Comparison of ENCODE assay signal across 9 mouse cellular contexts in the genomic region with DNA sequence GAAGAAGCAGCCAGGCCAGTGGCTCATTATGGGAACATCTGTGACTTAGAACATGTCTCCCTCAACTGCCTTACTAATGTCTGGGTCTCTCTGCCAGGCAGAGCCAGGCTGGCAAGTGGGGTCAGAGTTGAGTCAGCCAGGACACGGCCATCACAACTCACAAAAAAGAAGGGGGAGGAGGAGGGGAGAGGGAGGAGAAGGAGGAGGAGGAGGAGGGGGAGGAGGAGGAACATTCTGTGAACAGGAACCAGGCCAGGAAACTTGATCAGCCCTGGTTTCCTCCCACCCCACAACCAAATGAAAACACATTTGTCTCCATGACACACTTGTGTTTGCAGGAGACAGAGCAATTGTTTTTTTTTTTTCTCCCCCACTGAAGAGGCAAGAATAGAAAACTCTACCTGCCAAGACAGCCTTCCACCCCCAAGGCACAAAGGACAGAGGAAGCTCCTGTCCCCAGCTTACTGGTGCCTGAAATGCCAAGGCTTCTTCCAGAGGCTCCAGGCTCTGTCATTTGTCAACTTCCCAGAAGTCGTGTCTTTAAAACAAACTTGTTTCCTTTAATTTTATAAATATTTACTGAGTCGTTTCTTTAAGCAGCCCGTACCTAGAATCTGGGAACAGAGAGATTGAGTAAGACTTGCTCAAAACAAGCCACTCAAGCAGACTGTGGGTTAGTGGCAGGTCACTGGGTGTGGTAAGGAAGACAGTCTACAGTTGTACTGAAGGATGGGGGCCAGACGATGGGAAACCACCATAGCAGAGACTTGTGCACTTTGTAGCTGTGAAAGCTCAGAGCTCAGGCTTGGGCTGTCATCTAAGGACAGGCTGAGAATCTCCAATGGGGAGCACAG.
DNase-seq lines count a peak whose midpoint lies in the region; ATAC-seq and TF ChIP-seq lines count a peak whose summit lies in the region.
"Had no signal": no experiment of that assay in that cellular context is flagged by ENCODE, and none has a peak within 500 bp of the region (broad histone marks: within the 10 kb centered on the region; RNA-seq: fewer than 3 reads in every experiment).

No protein-coding gene starts in this region.

- peaks cover 7% of the 10 kb centered on the region for H3K4me1 ChIP-seq in heart, embryonic 12.5 days (replicated peaks)
- H3K4me1 ChIP-seq in kidney, postnatal 0 days (replicated peaks; ENCODE audit: insufficient read depth, low read length): 0 out of 2 replicates have a peak, but pooled peaks cover 5% of the 10 kb centered on the region

- H3K27me3 ChIP-seq in heart, embryonic 12.5 days (replicated peaks): no peaks in the 10 kb centered on the region; the same call in 1 of the 2 replicates
- H3K27me3 ChIP-seq in kidney, postnatal 0 days (ENCODE audit: insufficient read depth, low read length): no peaks in the 10 kb centered on the region

- no peaks in the 10 kb centered on the region for H3K36me3 ChIP-seq in heart, embryonic 12.5 days
- no peaks in the 10 kb centered on the region for H3K36me3 ChIP-seq in kidney, postnatal 0 days (ENCODE audit: insufficient read depth, low read length)

- no peak for TF ChIP-seq CTCF in kidney, postnatal 0 days (IDR thresholded peaks at IDR 0.05; ENCODE audit: low read depth)

- WGBS in heart, embryonic 12.5 days: 29% methylated on average over 5 of the region's 5 CpGs
- 5% methylated on average over 5 of the region's 5 CpGs for WGBS in kidney, postnatal 0 days

- no peak for ATAC-seq in heart, embryonic 12.5 days (ENCODE audit: insufficient number of reproducible peaks, low FRiP score)
- ATAC-seq in kidney, postnatal 0 days (replicated peaks; ENCODE audit: low FRiP score, low read depth): peak; percentile 50; the same call in 1 of the 2 replicates

- intact Hi-C loops in gastrocnemius, postnatal 14 days (cut with DNase I; ENCODE audit: low total_unique reads): no loop called here

- H3K4me3 ChIP-seq in heart, embryonic 12.5 days: no peak overlapping the region
- H3K4me3 ChIP-seq in kidney, postnatal 0 days (replicated peaks; ENCODE audit: low read depth, low read length): no peak overlapping the region

- H3K27ac ChIP-seq in heart, embryonic 12.5 days (ENCODE audit: poor library complexity, severe bottlenecking): 0 out of 2 replicates have a peak overlapping the region, but pooled peaks have one; percentile 13
- peak overlapping the region; percentile 68 for H3K27ac ChIP-seq in kidney, postnatal 0 days

- no peaks in the 10 kb centered on the region; the same call in 1 of the 2 replicates for H3K9me3 ChIP-seq in heart, embryonic 12.5 days (replicated peaks)
- H3K9me3 ChIP-seq in kidney, postnatal 0 days (replicated peaks; ENCODE audit: low read length): no peaks in the 10 kb centered on the region

- H3K9ac ChIP-seq in heart, embryonic 12.5 days: no peak overlapping the region
- H3K9ac ChIP-seq in kidney, postnatal 0 days (ENCODE audit: low read depth, low read length): no peak overlapping the region

- DNase-seq in gastrocnemius, postnatal 14 days: peak; percentile 10
- no peak for DNase-seq in gastrocnemius, postnatal 10 days
- DNase-seq in kidney, postnatal 0 days (ENCODE audit: low spot score): peak; percentile 85
- DNase-seq in skeletal muscle tissue, adult 2 months (ENCODE audit: low read depth, low spot score): peak; percentile 38
- no peak for DNase-seq in cerebellum, adult 11 months
- no peak for DNase-seq in left cerebral cortex, adult 9 months (ENCODE audit: low spot score in 2 of 2)
- no peak for DNase-seq in layer of hippocampus, postnatal 36 days
- DNase-seq: B cell, adult 2 months had no signal

- no peak overlapping the region for H3K4me2 ChIP-seq in heart, embryonic 12.5 days
- H3K4me2 ChIP-seq in kidney, postnatal 0 days (ENCODE audit: low read length): no peak overlapping the region

Comparison
In these comparisons a context has a peak if more than half of its experiments do, and no peak if none do; other contexts are left out.
1. DNase-seq: peak in gastrocnemius, postnatal 14 days (single experiment), kidney, postnatal 0 days (single experiment) and skeletal muscle tissue, adult 2 months (single experiment); none in gastrocnemius, postnatal 10 days (single experiment), cerebellum, adult 11 months (single experiment), left cerebral cortex, adult 9 months (0 of 2) and layer of hippocampus, postnatal 36 days (0 of 2).